Mouse (Mus musculus) brain, embryonic 14.5 days (tissue): ENCODE results near the gene Nrxn2.

Experiments
- CTCF ChIP-seq: fragments of 200-500 bp; IDR thresholded peaks from 2 replicates; pipeline ENCODE4 v1.5.1; 2012; ENCODE audit warnings: inconsistent platforms, mild to moderate bottlenecking, moderate library complexity, borderline replicate concordance; ENCODE audit not compliant: insufficient read depth, insufficient read length; ENCODE audit errors: extremely low read depth
- POLR2A ChIP-seq: fragments of 200-500 bp; IDR thresholded peaks from 2 replicates; pipeline ENCODE4 v1.6.1; 2012; ENCODE audit warnings: mild to moderate bottlenecking, inconsistent platforms, borderline replicate concordance; ENCODE audit not compliant: poor library complexity, insufficient read depth, insufficient read length, severe bottlenecking; ENCODE audit errors: extremely low read depth

DNA sequence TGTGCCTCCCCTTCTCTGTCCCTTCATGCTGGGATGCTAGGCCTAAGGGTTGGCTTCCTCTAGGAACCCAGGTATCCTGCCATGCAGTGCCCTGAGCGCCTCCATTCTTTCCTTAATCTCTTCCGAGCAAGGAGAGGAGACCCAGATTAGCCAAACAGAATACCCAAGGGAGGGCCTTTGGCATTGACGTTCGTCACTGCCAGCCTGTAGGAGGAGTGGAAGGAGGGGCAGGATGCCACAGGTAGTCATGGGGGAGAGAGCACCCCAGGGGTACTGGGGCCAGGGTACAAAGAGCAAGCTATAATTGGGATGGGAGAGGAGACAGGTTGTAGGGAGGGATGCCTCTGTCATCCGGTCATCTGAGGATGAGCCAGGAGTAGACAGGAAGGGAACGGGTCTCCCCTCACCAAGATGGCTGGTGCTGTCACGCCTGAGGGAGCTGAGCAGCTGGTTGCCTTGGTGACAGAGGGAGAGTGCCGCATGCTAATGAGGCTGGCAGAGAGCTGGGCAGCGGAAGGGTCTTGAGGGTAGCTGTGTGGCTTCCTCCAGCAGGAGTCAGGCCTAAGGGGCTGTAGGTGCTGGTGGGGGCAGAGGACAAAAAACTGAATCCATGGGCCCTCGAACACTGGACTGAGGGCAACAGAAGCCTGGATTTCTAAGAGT is 27.4 kb downstream of the Nrxn2 start:
- no peak for TF ChIP-seq POLR2A
- no peak for TF ChIP-seq CTCF
